8 mouse cellular contexts compared by ENCODE assay signal in the genomic region with DNA sequence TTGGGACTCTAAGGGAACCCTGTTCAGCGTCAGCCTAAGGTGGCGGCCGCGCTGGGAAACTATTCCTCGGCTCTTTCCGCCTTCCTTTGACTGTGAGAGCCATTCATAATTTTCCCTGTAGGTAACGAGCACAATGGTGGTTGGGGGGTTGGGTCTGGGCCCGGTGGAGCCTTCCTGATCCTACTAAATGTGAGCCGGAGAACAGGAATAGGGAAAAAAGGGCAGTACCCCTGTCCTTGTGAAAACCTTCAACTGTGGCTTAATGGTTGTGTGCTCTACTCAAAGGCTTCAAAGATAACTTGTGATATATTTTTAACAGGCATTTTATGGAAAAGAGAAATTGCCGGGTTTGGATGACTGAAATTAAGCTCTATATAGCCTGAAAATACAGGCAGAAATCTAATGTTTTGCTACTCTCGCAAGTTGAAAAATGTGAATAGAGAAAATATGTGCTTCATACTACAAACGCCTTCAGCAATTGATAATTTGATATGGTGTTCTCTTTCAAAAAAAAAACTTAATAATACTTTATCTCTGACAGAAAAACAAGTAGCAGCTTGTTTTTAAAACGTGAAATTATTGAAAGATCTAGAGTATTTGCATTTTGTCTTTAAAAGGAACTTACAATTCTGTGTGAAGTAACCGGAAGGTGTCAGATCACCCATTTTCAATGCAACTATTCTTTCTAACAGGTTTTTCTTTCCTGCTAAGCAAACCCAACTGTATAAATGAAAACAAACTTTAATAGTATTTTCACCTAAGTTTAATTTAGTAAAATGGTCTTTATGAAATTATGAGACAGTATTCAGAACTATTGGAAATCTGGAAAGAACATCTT. TPM values are rescaled to one million over a fixed set of nuclear protein-coding genes. Genes with fewer than 3 reads are reported as not detected.
DNase-seq lines count a peak whose midpoint lies in the region; ATAC-seq and TF ChIP-seq lines count a peak whose summit lies in the region.

No protein-coding gene starts in this region.

- no peaks in the 10 kb centered on the region for H3K36me3 ChIP-seq in lung, embryonic 14.5 days (ENCODE audit: insufficient read depth)
- H3K36me3 ChIP-seq in embryonic facial prominence, embryonic 11.5 days (replicated peaks; ENCODE audit: control insufficient read depth, insufficient read depth, low read depth, low read length), result no peaks in the 10 kb centered on the region
- no peaks in the 10 kb centered on the region for H3K36me3 ChIP-seq in hindbrain, postnatal 0 days (ENCODE audit: insufficient read depth, low read length)
- no peaks in the 10 kb centered on the region for H3K36me3 ChIP-seq in neural tube, embryonic 12.5 days

- no peaks in the 10 kb centered on the region for H3K9me3 ChIP-seq in lung, embryonic 14.5 days (ENCODE audit: low read depth, low read length)
- H3K9me3 ChIP-seq in embryonic facial prominence, embryonic 11.5 days (replicated peaks; ENCODE audit: control insufficient read depth, low read length), result no peaks in the 10 kb centered on the region
- H3K9me3 ChIP-seq in hindbrain, postnatal 0 days (ENCODE audit: low read length), result no peaks in the 10 kb centered on the region
- H3K9me3 ChIP-seq in neural tube, embryonic 12.5 days, result no peaks in the 10 kb centered on the region

- H3K4me3 ChIP-seq in lung, embryonic 14.5 days (ENCODE audit: low read depth, low read length), result peak overlapping the region; percentile 94
- H3K4me3 ChIP-seq in embryonic facial prominence, embryonic 11.5 days (ENCODE audit: low read depth, low read length), result peak overlapping the region; percentile 93
- H3K4me3 ChIP-seq in hindbrain, postnatal 0 days (ENCODE audit: low read length), result peak overlapping the region; percentile 76
- H3K4me3 ChIP-seq in neural tube, embryonic 12.5 days, result peak overlapping the region; percentile 98

- no peaks in the 10 kb centered on the region for H3K27me3 ChIP-seq in lung, embryonic 14.5 days (ENCODE audit: insufficient read depth, low read length)
- H3K27me3 ChIP-seq in embryonic facial prominence, embryonic 11.5 days (ENCODE audit: control insufficient read depth, insufficient read depth, low read length), result no peaks in the 10 kb centered on the region
- H3K27me3 ChIP-seq in hindbrain, postnatal 0 days (ENCODE audit: insufficient read depth, low read length), result peaks cover 9% of the 10 kb centered on the region; the same call in 1 of the 2 replicates
- H3K27me3 ChIP-seq in neural tube, embryonic 12.5 days (replicated peaks), result no peaks in the 10 kb centered on the region

- WGBS in lung, embryonic 14.5 days, result 1% methylated on average over 14 of the region's 14 CpGs
- 2% methylated on average over 14 of the region's 14 CpGs for WGBS in embryonic facial prominence, embryonic 11.5 days
- WGBS in hindbrain, postnatal 0 days, result 5% methylated on average over 14 of the region's 14 CpGs
- under 1% methylated on average over 14 of the region's 14 CpGs for WGBS in neural tube, embryonic 12.5 days

- no peak for DNase-seq in lung, embryonic 14.5 days
- no peak for DNase-seq in lung, postnatal 10 days
- no peak for DNase-seq in embryonic facial prominence, embryonic 11.5 days (ENCODE audit: low spot score)
- no peak for DNase-seq in hindbrain, postnatal 0 days (ENCODE audit: low spot score)
- no peak for DNase-seq in urinary bladder, postnatal 14 days (ENCODE audit: low spot score)
- no peak for DNase-seq in cerebellum, adult 8-10 months
- DNase-seq in spleen, postnatal 14 days (ENCODE audit: low spot score in 2 of 2), result no peak

- ATAC-seq in lung, embryonic 14.5 days (ENCODE audit: insufficient read depth), result peak; percentile 8
- ATAC-seq in embryonic facial prominence, embryonic 11.5 days (replicated peaks; ENCODE audit: insufficient number of reproducible peaks, low FRiP score, low TSS enrichment, low read depth), result peak; percentile 17
- ATAC-seq in hindbrain, postnatal 0 days, result 0 out of 2 replicates have a peak, but pooled peaks have one; percentile 1
- ATAC-seq in neural tube, embryonic 12.5 days (ENCODE audit: low FRiP score, low read depth), result peak; percentile 30

- H3K4me1 ChIP-seq in lung, embryonic 14.5 days (ENCODE audit: insufficient read depth), result peaks cover 8% of the 10 kb centered on the region; the same call in 1 of the 2 replicates
- H3K4me1 ChIP-seq in embryonic facial prominence, embryonic 11.5 days (ENCODE audit: control insufficient read depth, insufficient read depth, low read length), result peaks cover 2% of the 10 kb centered on the region
- peaks cover 7% of the 10 kb centered on the region for H3K4me1 ChIP-seq in hindbrain, postnatal 0 days (ENCODE audit: insufficient read depth, low read length)
- peaks cover 18% of the 10 kb centered on the region for H3K4me1 ChIP-seq in neural tube, embryonic 12.5 days

- H3K27ac ChIP-seq in lung, embryonic 14.5 days (ENCODE audit: low read depth), result peak overlapping the region; percentile 100
- peak overlapping the region; percentile 99 for H3K27ac ChIP-seq in embryonic facial prominence, embryonic 11.5 days (replicated peaks; ENCODE audit: low read depth, low read length)
- peak overlapping the region; percentile 85 for H3K27ac ChIP-seq in hindbrain, postnatal 0 days
- peak overlapping the region; percentile 96 for H3K27ac ChIP-seq in neural tube, embryonic 12.5 days

- peak overlapping the region; percentile 93 for H3K9ac ChIP-seq in lung, embryonic 14.5 days
- peak overlapping the region; percentile 97 for H3K9ac ChIP-seq in embryonic facial prominence, embryonic 11.5 days (replicated peaks; ENCODE audit: low read length)
- H3K9ac ChIP-seq in hindbrain, postnatal 0 days (replicated peaks; ENCODE audit: low read length), result no peak overlapping the region
- peak overlapping the region; percentile 71 for H3K9ac ChIP-seq in neural tube, embryonic 12.5 days

- TF ChIP-seq CTCF in lung, embryonic 14.5 days (IDR thresholded peaks at IDR 0.05; ENCODE audit: low read depth), result no peak
- TF ChIP-seq CTCF in hindbrain, postnatal 0 days (IDR thresholded peaks at IDR 0.05; ENCODE audit: low read depth), result no peak

- H3K4me2 ChIP-seq in lung, embryonic 14.5 days, result peak overlapping the region; percentile 97
- H3K4me2 ChIP-seq in embryonic facial prominence, embryonic 11.5 days (ENCODE audit: low read depth, low read length), result peak overlapping the region; percentile 83
- H3K4me2 ChIP-seq in hindbrain, postnatal 0 days (ENCODE audit: low read depth, low read length), result peak overlapping the region; percentile 92
- H3K4me2 ChIP-seq in neural tube, embryonic 12.5 days (replicated peaks), result peak overlapping the region; percentile 89

RNA-seq across cellular contexts. Expression of a gene that starts 1.2 kb away (rescaled TPM):
- 62.4 and 67.5 TPM in 2 replicates for polyA plus RNA-seq in lung, embryonic 14.5 days (2014; fragmentation: Nextera tagmentation; extraction: Ambion mirVana)
- 138 and 149 TPM in 2 replicates for polyA plus RNA-seq in embryonic facial prominence, embryonic 11.5 days (2014; fragmentation: Nextera tagmentation; extraction: Ambion mirVana)
- total RNA-seq in hindbrain, postnatal 0 days (2014; rRNA removed), result 8.9 and 13.3 TPM in 2 replicates
- 16.1 and 16.6 TPM in 2 replicates for polyA plus RNA-seq in hindbrain, postnatal 0 days (2015; fragmentation: Nextera tagmentation; extraction: Ambion mirVana)
- 94.0 and 95.9 TPM in 2 replicates for polyA plus RNA-seq in neural tube, embryonic 12.5 days (2016; fragmentation: Nextera tagmentation; extraction: Ambion mirVana)

RNA-seq across cellular contexts. Expression of a gene that starts 47.9 kb away (rescaled TPM):
- 47.8 and 51.6 TPM in 2 replicates for polyA plus RNA-seq in lung, embryonic 14.5 days (2014; fragmentation: Nextera tagmentation; extraction: Ambion mirVana)
- 53.3 and 55.5 TPM in 2 replicates for polyA plus RNA-seq in embryonic facial prominence, embryonic 11.5 days (2014; fragmentation: Nextera tagmentation; extraction: Ambion mirVana)
- 54.3 and 60.9 TPM in 2 replicates for total RNA-seq in hindbrain, postnatal 0 days (2014; rRNA removed)
- 43.0 and 44.6 TPM in 2 replicates for polyA plus RNA-seq in hindbrain, postnatal 0 days (2015; fragmentation: Nextera tagmentation; extraction: Ambion mirVana)
- polyA plus RNA-seq in neural tube, embryonic 12.5 days (2016; fragmentation: Nextera tagmentation; extraction: Ambion mirVana), result 152 and 166 TPM in 2 replicates
